Mouse (Mus musculus) midbrain, embryonic 13.5 days (tissue): ENCODE data around the gene Abhd6. TPM values are rescaled to one million over a fixed set of nuclear protein-coding genes. Genes with fewer than 3 reads are reported as not detected.

Experiments used
- ATAC-seq: fragments of 200-750 bp; cut with Nextera tagmentation; 2 replicates; pipeline ENCODE4 v1.8.0; 2017; ENCODE audit warnings: mild to moderate bottlenecking, moderate TSS enrichment, moderate library complexity
- H3K27ac ChIP-seq: fragments of 300-500 bp; sonication (generic); 2 replicates; pipeline ENCODE4 v1.5.1; 2015; ENCODE audit warnings: inconsistent platforms, mild to moderate bottlenecking, moderate library complexity
- H3K27me3 ChIP-seq: fragments of 300-500 bp; sonication (generic); 2 replicates; pipeline ENCODE4 v1.6.1; 2015; ENCODE audit warnings: mild to moderate bottlenecking, inconsistent platforms
- H3K36me3 ChIP-seq: fragments of 300-500 bp; sonication (generic); 2 replicates; pipeline ENCODE4 v1.6.1; 2015; ENCODE audit warnings: mild to moderate bottlenecking, inconsistent platforms
- H3K4me1 ChIP-seq: fragments of 300-500 bp; sonication (generic); replicated peaks from 2 replicates; pipeline ENCODE4 v1.6.1; 2015; ENCODE audit warnings: inconsistent platforms
- H3K4me2 ChIP-seq: fragments of 300-500 bp; sonication (generic); replicated peaks from 2 replicates; pipeline ENCODE4 v1.6.1; 2015; ENCODE audit warnings: moderate library complexity, mild to moderate bottlenecking, inconsistent platforms
- H3K4me3 ChIP-seq: fragments of 300-500 bp; sonication (generic); replicated peaks from 2 replicates; pipeline ENCODE4 v1.5.1; 2015; ENCODE audit warnings: mild to moderate bottlenecking, inconsistent platforms
- H3K9ac ChIP-seq: fragments of 300-500 bp; sonication (generic); replicated peaks from 2 replicates; pipeline ENCODE4 v1.6.1; 2015; ENCODE audit warnings: mild to moderate bottlenecking, inconsistent platforms
- H3K9me3 ChIP-seq: fragments of 300-500 bp; sonication (generic); 2 replicates; pipeline ENCODE4 v1.6.1; 2016; ENCODE audit warnings: mild to moderate bottlenecking, inconsistent platforms
- WGBS: fragments of 180-500 bp; shearing (Covaris S2); methylation state at CpG from one replicate; pipeline ENCODE4 v1.1.7; 2015; 5-methylcytosine and 5-hydroxymethylcytosine counted together
- polyA plus RNA-seq: library from polyadenylated mRNA; unstranded; fragments of >200 nt; fragmentation: Nextera tagmentation; extraction: Ambion mirVana; gene quantifications from 2 replicates; pipeline ENCODE4 v1.2.1, GENCODE M21; 2015

Abhd6 gene
- polyA plus RNA-seq, 1 experiment from 2014 or later = 25.9 TPM

DNA sequence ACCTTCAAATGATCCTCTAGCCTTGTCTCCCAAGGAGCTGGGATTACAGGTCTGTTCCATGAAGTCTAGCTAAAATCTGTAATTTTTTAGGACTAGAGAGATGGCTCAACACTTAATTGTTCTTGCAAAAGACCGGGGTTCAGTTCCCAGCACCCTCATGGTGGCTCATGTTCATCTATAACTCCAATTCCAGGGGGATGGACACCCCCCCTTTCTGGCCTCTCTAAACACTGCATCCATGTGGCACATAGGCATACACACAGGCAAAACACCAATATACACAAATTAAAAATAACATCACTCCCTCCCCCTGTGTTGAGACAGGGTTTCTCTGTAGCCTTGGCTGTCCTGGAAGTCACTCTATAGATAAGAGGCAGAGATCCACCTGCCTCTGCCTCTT lies 17.3 kb downstream of the Abhd6 start:
- Histone ChIP-seq H3K4me1 (no peaks in the 10 kb centered on the region), H3K9me3 (no peaks in the 10 kb centered on the region), H3K9ac (no peak overlapping the region), H3K27ac (no peak overlapping the region), H3K4me2 (no peak overlapping the region), H3K4me3 (no peak overlapping the region), H3K36me3 (no peaks in the 10 kb centered on the region), H3K27me3 (no peaks in the 10 kb centered on the region)
- WGBS = 95% methylated on average over 1 of the region's 1 CpGs
- ATAC-seq = no peak

DNA sequence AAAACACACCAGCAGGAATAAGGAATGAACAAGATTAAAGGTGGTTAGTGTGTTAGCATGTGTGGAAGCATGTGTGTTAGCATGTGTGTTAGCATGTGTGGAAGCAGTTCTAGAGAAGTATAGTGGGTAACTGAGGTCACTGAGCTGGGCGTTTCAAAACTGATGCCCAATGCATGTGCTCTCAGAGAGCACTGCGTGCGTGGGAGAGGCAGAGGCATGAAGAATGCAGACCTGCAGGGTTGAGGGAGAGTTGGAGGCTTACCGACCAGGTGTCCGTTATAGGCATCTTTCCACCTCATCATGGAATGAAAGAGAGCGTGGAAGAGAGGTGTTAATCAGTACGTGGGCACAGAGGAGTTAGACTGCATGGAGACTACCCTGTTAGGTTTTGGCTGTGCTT lies 17.8 kb downstream of the Abhd6 start:
- no peaks in the 10 kb centered on the region for H3K9me3 ChIP-seq
- no peaks in the 10 kb centered on the region for H3K36me3 ChIP-seq
- H3K4me1 ChIP-seq = no peaks in the 10 kb centered on the region
- no peak overlapping the region for H3K4me2 ChIP-seq
- no peak for ATAC-seq
- H3K4me3 ChIP-seq = no peak overlapping the region
- H3K27ac ChIP-seq = no peak overlapping the region
- 89% methylated on average over 7 of the region's 7 CpGs for WGBS
- no peaks in the 10 kb centered on the region for H3K27me3 ChIP-seq
- no peak overlapping the region for H3K9ac ChIP-seq

DNA sequence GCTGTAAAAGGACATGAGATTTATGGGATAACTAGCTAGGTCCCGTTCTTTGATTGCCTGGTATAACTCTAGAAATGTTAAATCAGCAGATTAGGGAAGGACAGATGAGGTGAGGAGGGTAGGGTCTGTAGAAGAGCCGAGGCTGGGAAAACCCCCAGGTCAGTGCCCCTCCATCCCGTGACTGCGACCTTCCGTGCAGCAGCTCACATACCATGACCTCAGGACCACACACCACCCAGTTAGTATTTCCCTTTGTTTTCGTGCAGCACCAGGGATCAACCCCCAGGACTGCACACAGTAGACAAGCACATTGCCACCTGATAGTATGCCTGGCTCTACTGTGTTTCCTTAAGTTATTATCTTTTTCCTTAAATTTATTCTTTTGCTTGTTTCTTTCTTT lies 21.8 kb downstream of the Abhd6 start:
- 59% methylated on average over 6 of the region's 6 CpGs for WGBS
- H3K4me2 ChIP-seq = no peak overlapping the region
- ATAC-seq = no peak

DNA sequence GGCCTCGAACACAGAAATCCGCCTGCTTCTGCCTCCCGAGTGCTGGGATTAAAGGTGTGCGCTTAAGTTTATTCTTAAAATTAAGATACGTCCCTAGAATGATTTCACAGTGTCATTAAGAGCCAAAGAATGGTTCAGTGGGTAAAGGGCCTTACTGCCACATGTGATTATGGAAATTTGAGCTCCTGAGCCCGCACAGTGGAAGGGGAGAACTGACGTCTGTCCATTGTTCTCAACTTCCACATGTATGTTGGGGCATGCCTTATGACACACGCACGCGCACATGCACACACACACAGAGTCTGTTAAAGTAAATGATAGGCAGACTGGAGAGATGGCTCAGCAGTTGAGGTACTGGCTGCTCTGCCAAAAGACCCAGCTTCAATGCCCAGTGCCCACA lies 22.2 kb downstream of the Abhd6 start:
- no peaks in the 10 kb centered on the region for H3K27me3 ChIP-seq
- no peak overlapping the region for H3K4me3 ChIP-seq
- H3K4me2 ChIP-seq = no peak overlapping the region
- no peaks in the 10 kb centered on the region for H3K36me3 ChIP-seq
- no peaks in the 10 kb centered on the region for H3K9me3 ChIP-seq
- WGBS = 87% methylated on average over 10 of the region's 10 CpGs
- no peaks in the 10 kb centered on the region for H3K4me1 ChIP-seq
- ATAC-seq = no peak
- no peak overlapping the region for H3K27ac ChIP-seq
- H3K9ac ChIP-seq = no peak overlapping the region

More for the DNA sequence above, 21.8 kb downstream of the Abhd6 start:
- H3K27ac ChIP-seq = no peak overlapping the region
- no peaks in the 10 kb centered on the region for H3K27me3 ChIP-seq
- no peak overlapping the region for H3K9ac ChIP-seq
- no peak overlapping the region for H3K4me3 ChIP-seq
- H3K9me3 ChIP-seq = no peaks in the 10 kb centered on the region
- H3K36me3 ChIP-seq = no peaks in the 10 kb centered on the region
- H3K4me1 ChIP-seq = no peaks in the 10 kb centered on the region

DNA sequence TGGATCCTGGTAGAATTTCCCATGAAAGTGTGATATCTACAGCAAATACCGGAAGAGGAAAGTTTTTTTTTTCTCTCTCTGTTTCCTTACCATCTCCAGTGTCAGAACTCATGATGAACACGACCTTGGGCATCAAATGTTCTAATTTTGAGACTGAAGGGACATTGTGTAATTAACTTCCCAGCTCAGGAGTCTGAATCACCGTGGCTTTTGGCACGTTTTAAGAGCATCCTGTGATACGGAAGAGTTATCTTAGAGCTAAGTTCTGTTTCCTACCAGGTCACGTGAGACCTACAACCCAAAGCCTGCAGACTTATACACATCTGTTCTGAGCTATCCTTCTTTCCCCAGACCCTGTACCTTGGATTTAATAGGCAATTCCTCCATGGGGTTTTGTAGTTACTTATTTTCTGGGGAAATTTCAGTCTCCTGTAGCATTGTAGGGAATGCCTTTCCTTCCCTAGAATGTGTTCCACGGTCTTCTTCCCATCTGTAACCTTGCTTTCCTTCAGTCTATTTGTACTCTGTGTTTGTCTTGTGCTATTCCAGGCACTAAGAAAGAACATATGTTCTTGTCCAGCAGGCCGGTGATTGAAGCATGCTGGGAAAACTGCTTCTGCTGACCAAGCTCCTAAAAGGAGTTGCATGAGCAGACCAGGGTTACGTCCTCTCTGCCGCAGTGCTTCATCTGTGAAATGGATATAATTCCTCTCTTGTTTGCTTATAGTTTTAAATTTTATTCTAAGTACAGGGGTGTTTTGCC lies 24.2 kb downstream of the Abhd6 start:
- Histone ChIP-seq H3K9ac (no peak overlapping the region), H3K4me3 (no peak overlapping the region), H3K9me3 (no peaks in the 10 kb centered on the region), H3K4me2 (no peak overlapping the region), H3K4me1 (0 out of 2 replicates have a peak, but pooled peaks cover 2% of the 10 kb centered on the region), H3K27me3 (no peaks in the 10 kb centered on the region), H3K36me3 (no peaks in the 10 kb centered on the region), H3K27ac (no peak overlapping the region)
- 88% methylated on average over 10 of the region's 10 CpGs for WGBS
- no peak for ATAC-seq

DNA sequence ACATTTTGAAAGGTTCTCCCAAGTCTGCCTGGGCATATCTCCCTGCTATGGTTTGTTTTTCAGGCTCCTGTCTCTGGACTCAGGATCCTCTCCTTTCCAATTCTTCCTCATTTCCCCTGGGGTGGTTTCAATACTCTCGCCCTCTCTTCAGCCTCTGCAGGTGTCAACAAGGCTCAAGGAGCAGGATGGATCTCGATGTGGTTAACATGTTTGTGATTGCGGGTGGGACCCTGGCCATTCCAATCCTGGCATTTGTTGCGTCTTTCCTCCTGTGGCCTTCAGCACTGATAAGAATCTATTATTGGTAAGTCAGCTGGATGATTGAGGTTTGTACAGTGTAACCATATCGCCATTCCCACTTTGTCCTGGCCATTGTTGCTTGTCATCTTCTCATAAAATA lies 25.4 kb downstream of the Abhd6 start:
- Histone ChIP-seq H3K9ac (no peak overlapping the region), H3K27ac (no peak overlapping the region), H3K4me3 (no peak overlapping the region), H3K4me2 (no peak overlapping the region), H3K36me3 (no peaks in the 10 kb centered on the region), H3K4me1 (0 out of 2 replicates have a peak, but pooled peaks cover 5% of the 10 kb centered on the region), H3K9me3 (no peaks in the 10 kb centered on the region), H3K27me3 (no peaks in the 10 kb centered on the region)
- no peak for ATAC-seq
- WGBS = 95% methylated on average over 5 of the region's 5 CpGs

DNA sequence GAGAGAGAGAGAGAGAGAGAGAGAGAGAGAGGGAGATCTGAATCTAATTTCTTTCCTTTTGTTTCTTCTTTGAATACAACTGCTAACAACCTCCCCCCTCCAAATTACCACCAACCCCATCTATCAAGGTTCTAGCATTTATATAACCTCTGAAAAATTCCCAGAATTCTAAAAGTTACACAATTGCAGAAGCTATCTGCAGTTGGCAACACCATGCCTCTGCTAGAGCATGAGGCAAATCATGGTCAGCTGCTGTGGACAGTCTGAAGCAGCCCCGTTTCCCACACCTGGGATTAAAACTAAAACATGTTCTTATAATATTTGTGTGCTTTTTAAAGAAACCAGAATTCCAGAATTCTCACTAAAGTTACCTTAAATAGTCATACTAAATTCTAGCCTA lies 27.1 kb downstream of the Abhd6 start:
- ATAC-seq = no peak
- Histone ChIP-seq H3K27me3 (no peaks in the 10 kb centered on the region), H3K9ac (no peak overlapping the region), H3K4me1 (0 out of 2 replicates have a peak, but pooled peaks cover 5% of the 10 kb centered on the region), H3K36me3 (no peaks in the 10 kb centered on the region), H3K9me3 (no peaks in the 10 kb centered on the region), H3K4me3 (no peak overlapping the region), H3K4me2 (no peak overlapping the region), H3K27ac (no peak overlapping the region)
- 82% methylated on average over 1 of the region's 1 CpGs for WGBS

DNA sequence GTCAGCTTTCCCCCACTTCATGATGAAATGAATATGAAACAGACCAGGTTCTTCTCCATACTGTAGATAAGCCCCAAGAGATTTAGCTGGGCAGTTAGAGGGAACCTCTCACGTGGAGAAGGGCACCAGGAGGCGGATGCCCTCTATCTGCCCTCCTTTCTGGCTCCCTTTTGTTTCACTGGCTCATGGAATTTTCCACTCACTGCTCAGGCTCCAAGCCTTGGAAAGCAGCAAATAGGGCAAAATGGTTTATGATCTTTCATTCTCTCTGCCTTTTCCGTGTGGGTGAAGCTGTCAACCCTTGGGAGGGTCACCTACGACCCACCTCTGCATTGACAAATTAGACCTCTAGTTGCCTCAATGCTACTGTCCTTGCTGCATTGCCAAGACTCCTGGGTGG lies 27.8 kb downstream of the Abhd6 start:
- WGBS = 69% methylated on average over 4 of the region's 4 CpGs
- no peaks in the 10 kb centered on the region for H3K36me3 ChIP-seq

DNA sequence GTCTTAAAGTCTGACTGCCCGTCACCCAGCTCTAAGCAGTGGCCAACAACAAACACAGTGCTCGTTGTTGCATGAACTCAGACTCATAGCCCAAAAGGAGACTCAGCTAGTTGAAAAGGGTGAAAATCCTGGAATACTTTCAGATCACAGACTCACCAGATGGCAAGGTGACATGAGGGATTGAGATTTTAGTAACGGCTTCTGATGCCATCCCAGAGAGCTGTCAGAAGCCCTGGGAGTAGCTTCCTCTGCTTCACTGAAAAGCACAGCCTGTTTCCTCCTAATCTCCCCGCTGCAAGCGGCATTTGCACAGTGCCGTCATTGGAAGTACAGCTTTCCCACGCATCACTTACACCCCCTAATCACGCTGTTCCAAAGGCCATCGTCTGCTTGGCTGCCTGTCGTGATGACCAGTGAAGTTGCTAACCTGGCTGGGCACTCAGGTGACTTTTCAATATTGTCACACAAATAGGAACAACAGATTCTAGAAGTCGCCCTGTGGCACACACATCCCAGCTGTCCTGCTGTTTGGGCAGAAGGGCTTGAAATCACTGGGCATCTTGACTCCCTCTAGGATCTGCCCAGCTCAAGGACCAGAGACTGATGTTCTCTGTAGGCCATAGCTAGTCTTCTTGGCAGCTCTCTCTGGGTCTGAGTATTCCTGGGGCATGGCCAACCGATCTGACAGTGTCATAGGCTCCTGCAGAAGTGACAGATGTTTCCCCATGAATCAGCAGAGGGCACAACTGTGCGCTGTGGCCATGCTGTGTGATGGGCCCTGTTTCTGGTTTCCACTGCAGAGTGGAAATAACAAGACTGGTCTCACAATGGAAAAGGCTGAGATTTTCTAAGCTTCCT lies 29.6 kb downstream of the Abhd6 start:
- Histone ChIP-seq H3K4me1 (0 out of 2 replicates have a peak, but pooled peaks cover 5% of the 10 kb centered on the region), H3K27ac (no peak overlapping the region), H3K9ac (0 out of 2 replicates have a peak overlapping the region, but pooled peaks have one; percentile 1), H3K36me3 (no peaks in the 10 kb centered on the region), H3K9me3 (no peaks in the 10 kb centered on the region), H3K27me3 (no peaks in the 10 kb centered on the region), H3K4me2 (no peak overlapping the region), H3K4me3 (no peak overlapping the region)
- 43% methylated on average over 13 of the region's 13 CpGs for WGBS
- ATAC-seq = no peak

More for the DNA sequence above, 27.8 kb downstream of the Abhd6 start:
- Histone ChIP-seq H3K9ac (no peak overlapping the region), H3K27ac (no peak overlapping the region), H3K27me3 (no peaks in the 10 kb centered on the region), H3K4me3 (no peak overlapping the region), H3K4me2 (no peak overlapping the region), H3K4me1 (0 out of 2 replicates have a peak, but pooled peaks cover 5% of the 10 kb centered on the region), H3K9me3 (no peaks in the 10 kb centered on the region)
- ATAC-seq = no peak

DNA sequence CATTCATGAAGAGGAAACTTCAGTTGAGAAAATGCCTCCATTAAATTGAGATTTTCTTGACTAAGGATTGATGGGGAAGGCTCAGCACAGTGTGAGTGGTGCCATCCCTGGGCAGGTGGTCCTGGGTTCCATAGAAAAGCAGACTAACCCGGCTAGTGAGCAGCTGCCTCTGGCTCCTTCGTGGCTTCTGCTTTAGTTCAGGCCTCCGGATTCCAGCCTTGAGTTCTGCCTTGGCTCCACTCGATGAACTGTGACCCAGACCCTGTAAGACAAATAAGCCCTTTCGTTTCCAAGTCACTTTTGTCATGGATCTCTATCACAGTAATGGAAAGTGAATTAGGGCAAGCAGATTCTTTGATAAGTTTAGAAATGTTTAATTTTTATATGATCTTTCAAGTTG lies 31.9 kb downstream of the Abhd6 start:
- Histone ChIP-seq H3K27me3 (no peaks in the 10 kb centered on the region), H3K27ac (no peak overlapping the region), H3K36me3 (no peaks in the 10 kb centered on the region), H3K4me2 (no peak overlapping the region), H3K4me1 (0 out of 2 replicates have a peak, but pooled peaks cover 5% of the 10 kb centered on the region), H3K9me3 (no peaks in the 10 kb centered on the region), H3K4me3 (no peak overlapping the region), H3K9ac (no peak overlapping the region)
- WGBS = 62% methylated on average over 5 of the region's 5 CpGs
- ATAC-seq = no peak

DNA sequence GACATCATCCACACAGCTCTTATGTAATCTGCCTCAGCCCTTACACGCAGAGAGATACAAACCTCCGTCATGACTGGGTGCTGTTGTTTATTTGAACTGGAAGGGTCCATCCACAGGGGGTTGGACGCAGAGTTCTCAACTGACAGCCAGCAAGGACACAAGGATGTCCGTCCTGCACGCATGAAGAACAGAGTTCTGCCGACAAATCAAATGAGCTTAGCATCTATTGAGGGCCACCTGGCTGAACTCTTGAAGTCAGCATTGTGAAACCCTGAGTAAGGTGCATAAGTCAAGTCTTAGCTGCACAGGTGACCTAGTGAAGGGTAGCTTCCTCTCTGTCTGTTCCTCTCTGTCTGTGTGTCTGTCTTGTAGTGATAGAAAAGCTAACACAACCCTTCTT lies 33.2 kb downstream of the Abhd6 start:
- Histone ChIP-seq H3K4me2 (no peak overlapping the region), H3K9me3 (no peaks in the 10 kb centered on the region), H3K9ac (no peak overlapping the region), H3K36me3 (peaks cover 1% of the 10 kb centered on the region), H3K4me1 (0 out of 2 replicates have a peak, but pooled peaks cover 5% of the 10 kb centered on the region), H3K27ac (no peak overlapping the region), H3K27me3 (no peaks in the 10 kb centered on the region), H3K4me3 (no peak overlapping the region)
- 92% methylated on average over 6 of the region's 6 CpGs for WGBS
- ATAC-seq = no peak

DNA sequence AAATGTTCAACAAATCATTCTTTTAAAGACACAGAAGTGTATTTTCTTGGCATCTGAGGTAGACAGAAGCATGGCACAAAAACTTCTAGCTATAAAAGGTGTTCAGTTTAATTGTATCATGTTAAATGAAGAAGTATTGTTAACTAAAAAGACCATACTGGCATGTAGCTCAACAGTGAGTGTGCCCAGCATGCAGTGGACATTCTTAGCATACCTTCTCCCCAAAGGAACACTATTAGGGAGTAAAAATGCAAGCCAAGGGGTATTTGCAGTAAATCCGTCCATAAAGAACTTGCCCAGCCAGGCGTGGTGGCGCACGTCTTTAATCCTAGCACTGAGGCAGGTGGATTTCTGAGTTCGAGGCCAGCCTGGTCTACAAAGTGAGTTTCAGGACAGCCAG lies 33.7 kb downstream of the Abhd6 start:
- ATAC-seq = no peak
- Histone ChIP-seq H3K36me3 (peaks cover 6% of the 10 kb centered on the region), H3K4me3 (no peak overlapping the region), H3K4me2 (no peak overlapping the region), H3K27me3 (no peaks in the 10 kb centered on the region), H3K9me3 (no peaks in the 10 kb centered on the region), H3K9ac (no peak overlapping the region), H3K27ac (no peak overlapping the region), H3K4me1 (0 out of 2 replicates have a peak, but pooled peaks cover 5% of the 10 kb centered on the region)
- WGBS = 71% methylated on average over 5 of the region's 5 CpGs
